Mouse (Mus musculus): Measurements from ENCODE around the gene Capza2.

Capza2 gene

GRCm38 (mm10) chr6:17705973-17706372, 69.9 kb downstream of the Capza2 start:
- no peak for DNase-seq (ENCODE audit: low spot score in 2 of 2)

Data from thymus, postnatal 10 days (tissue).